8 mouse cellular contexts compared by ENCODE assay signal in the genomic region with DNA sequence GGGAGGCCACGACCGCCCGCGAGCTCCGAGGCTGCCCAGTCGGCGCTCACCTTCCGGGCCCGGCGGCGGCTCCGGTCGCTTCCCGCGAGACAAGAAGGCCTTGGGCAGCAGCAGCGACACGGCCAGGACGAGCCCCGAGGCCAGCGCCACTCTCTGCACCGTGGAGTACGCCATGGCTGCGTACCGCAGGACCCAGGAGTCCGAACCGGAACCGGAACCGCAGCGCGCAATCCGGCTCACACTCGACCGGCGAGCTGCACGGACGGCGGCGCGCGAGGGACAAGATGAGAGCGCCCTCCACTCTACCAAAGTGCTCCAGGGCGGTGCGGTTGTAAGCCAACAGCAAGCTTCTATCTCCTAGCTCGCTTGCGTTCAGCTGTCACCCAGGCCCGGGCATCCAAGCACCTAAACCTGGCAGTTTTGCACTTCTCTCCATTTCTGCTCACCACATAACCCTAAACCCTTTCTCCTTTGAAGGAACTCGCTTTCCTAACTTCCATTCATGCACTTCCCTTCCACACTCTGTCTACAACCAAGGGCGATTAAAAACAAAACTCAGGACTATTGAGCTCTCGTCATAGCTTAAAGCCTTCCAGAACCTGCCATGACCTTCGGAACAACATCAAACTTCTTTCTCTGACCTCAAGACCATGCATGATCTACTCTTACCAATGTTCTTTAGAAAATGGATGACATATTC. TPM values are rescaled to one million over a fixed set of nuclear protein-coding genes. Genes with fewer than 3 reads are reported as not detected.
DNase-seq lines count a peak whose midpoint lies in the region; ATAC-seq and TF ChIP-seq lines count a peak whose summit lies in the region.

A gene (minus strand): TSS at position 219 of the 700 bp plus-strand sequence.

- H3K9ac ChIP-seq in intestine, embryonic 16.5 days (ENCODE audit: low read depth, low read length): peak within 1 kb of the TSS; percentile 42; the same call in 1 of the 2 replicates

- H3K27ac ChIP-seq in intestine, embryonic 16.5 days (ENCODE audit: low read length): no peak within 1 kb of the TSS
- H3K27ac ChIP-seq in small intestine, adult 2 months (ENCODE audit: insufficient read depth, low read depth, low read length): no peak within 1 kb of the TSS

- H3K4me3 ChIP-seq in lung, adult 2 months (replicated peaks; ENCODE audit: extremely low read depth, low read depth, low read length): peak within 1 kb of the TSS; percentile 12
- H3K4me3 ChIP-seq in intestine, embryonic 16.5 days (ENCODE audit: low read length): peak within 1 kb of the TSS; percentile 49
- peak within 1 kb of the TSS; percentile 68 for H3K4me3 ChIP-seq in small intestine, adult 2 months (ENCODE audit: low read depth, low read length)

- peak; percentile 56 for ATAC-seq in granulocyte monocyte progenitor cell, adult 5-6 weeks (replicated peaks; ENCODE audit: poor library complexity, severe bottlenecking)
- peak; percentile 38; the same call in 1 of the 2 replicates for ATAC-seq in intestine, embryonic 16.5 days

- peaks cover 3% of the 10 kb centered on the region; the same call in 1 of the 2 replicates for H3K4me1 ChIP-seq in lung, adult 2 months (ENCODE audit: control insufficient read depth, insufficient read depth, low read length)
- H3K4me1 ChIP-seq in intestine, embryonic 16.5 days (ENCODE audit: control insufficient read depth, insufficient read depth, low read length): no peaks in the 10 kb centered on the region
- H3K4me1 ChIP-seq in small intestine, adult 2 months (ENCODE audit: control insufficient read depth, insufficient read depth, insufficient read length, low read length): peaks cover 6% of the 10 kb centered on the region; the same call in 1 of the 2 replicates

- H3K9me3 ChIP-seq in intestine, embryonic 16.5 days (ENCODE audit: control insufficient read depth, low read length): no peaks in the 10 kb centered on the region

- no peaks in the 10 kb centered on the region for H3K36me3 ChIP-seq in intestine, embryonic 16.5 days (ENCODE audit: control insufficient read depth, insufficient read depth, low read length)
- H3K36me3 ChIP-seq in small intestine, adult 2 months (ENCODE audit: control insufficient read depth, insufficient read depth, low read length): no peaks in the 10 kb centered on the region

- peak; percentile 11 for DNase-seq in lung, adult 2 months
- no peak for DNase-seq in lung, postnatal 10 days
- DNase-seq in embryo, embryonic 11 days: peak; percentile 80
- DNase-seq in left cerebral cortex, adult 9 months (ENCODE audit: low spot score in 2 of 2): peak; percentile 69 to 89
- peak; percentile 35 for DNase-seq in mesoderm, embryonic 11.5 days (ENCODE audit: low read depth, low spot score)

- peak within 1 kb of the TSS; percentile 67 for H3K4me2 ChIP-seq in intestine, embryonic 16.5 days (ENCODE audit: low read depth, low read length)

- no peak for TF ChIP-seq POLR2A in lung, adult 2 months (IDR thresholded peaks at IDR 0.05; ENCODE audit: borderline replicate concordance, extremely low read depth, low read depth, low read length)
- no peak for TF ChIP-seq POLR2A in small intestine, adult 2 months (IDR thresholded peaks at IDR 0.05; ENCODE audit: low read depth, low read length)

- peaks cover 7% of the 10 kb centered on the region; the same call in 1 of the 2 replicates for H3K27me3 ChIP-seq in intestine, embryonic 16.5 days (replicated peaks; ENCODE audit: control insufficient read depth, insufficient read depth, low read length)
- H3K27me3 ChIP-seq in small intestine, adult 2 months (ENCODE audit: control insufficient read depth, insufficient read depth, low read length): peaks cover 4% of the 10 kb centered on the region; the same call in 1 of the 2 replicates

- WGBS in lung, adult 2 months: 6% methylated on average over 50 of the region's 50 CpGs
- 4% methylated on average over 50 of the region's 50 CpGs for WGBS in intestine, embryonic 16.5 days
- 7% methylated on average over 50 of the region's 50 CpGs for WGBS in small intestine, adult 2 months

- no peak for TF ChIP-seq CTCF in lung, adult 2 months (IDR thresholded peaks at IDR 0.05; ENCODE audit: insufficient read depth, low read length)
- no peak for TF ChIP-seq CTCF in small intestine, adult 2 months (IDR thresholded peaks at IDR 0.05; ENCODE audit: extremely low read depth, insufficient read length, insufficient replicate concordance, low read depth, low read length)

RNA-seq across cellular contexts. Expression of the gene that starts here (rescaled TPM):
- 0.92 and 2.4 TPM in 2 replicates for polyA plus RNA-seq in lung, adult 2 months (2012; rRNA removed)
- 0.56 and 1.1 TPM in 2 replicates for total RNA-seq in granulocyte monocyte progenitor cell, adult 5-6 weeks (2014; fragmentation: Nextera tagmentation)
- 0.62 and 2.8 TPM in 2 replicates for total RNA-seq in granulocyte monocyte progenitor cell, adult 5-6 weeks (2017)
- 1.5 and 1.7 TPM in 2 replicates for polyA plus RNA-seq in intestine, embryonic 16.5 days (2015; fragmentation: Nextera tagmentation; extraction: Ambion mirVana)
- 0.41 and 0.67 TPM in 2 replicates for polyA plus RNA-seq in small intestine, adult 2 months (2012; rRNA removed)

Comparison
In these comparisons a context has a peak if more than half of its experiments do, and no peak if none do; other contexts are left out.
1. H3K4me3 ChIP-seq: peak in every context shown above with its lines; median percentile 68 in small intestine, adult 2 months; 49 in intestine, embryonic 16.5 days; 12 in lung, adult 2 months.